Mouse (Mus musculus) brain, adult 2 months (tissue): ENCODE results near the gene Adamtsl4.
"Not testable (repeated sequence)": the region's sequence is repeated elsewhere in the genome, so short reads cannot be mapped to it uniquely, and the experiment has no call there.

Experiments
- DNase-seq: peaks from one replicate; pipeline ENCODE4 v3.0.0; 2011; ENCODE audit warnings: low read depth, low spot score

Adamtsl4 gene

DNA sequence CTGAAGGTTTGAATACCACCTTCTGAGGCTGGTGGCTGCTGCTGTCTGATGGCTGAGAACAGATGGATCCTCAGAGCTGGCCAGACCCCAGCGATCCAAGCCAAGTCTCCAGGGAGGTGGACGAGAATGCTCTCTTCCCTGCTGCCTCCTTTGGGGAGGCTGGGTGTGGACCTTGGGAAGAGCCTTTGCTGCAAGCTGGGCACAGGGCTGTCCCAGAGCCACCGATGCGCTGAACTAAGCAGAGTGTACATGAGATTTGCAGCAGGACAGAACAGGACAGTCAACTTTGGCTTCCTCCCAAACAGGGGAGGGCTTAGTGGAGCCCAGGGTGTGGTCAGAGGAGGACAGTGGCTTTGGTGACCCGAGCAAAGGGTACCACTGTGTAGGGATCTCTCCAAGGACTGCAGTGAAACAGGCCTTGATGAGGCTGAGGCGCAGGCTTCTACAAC lies 12.5 kb upstream of the Adamtsl4 start:
- DNase-seq, result peak; percentile 74

- DNase-seq, result no peak
Measured at GRCm38 (mm10) chr3:95698286-95698685, 10.6 kb upstream of the Adamtsl4 start.

DNA sequence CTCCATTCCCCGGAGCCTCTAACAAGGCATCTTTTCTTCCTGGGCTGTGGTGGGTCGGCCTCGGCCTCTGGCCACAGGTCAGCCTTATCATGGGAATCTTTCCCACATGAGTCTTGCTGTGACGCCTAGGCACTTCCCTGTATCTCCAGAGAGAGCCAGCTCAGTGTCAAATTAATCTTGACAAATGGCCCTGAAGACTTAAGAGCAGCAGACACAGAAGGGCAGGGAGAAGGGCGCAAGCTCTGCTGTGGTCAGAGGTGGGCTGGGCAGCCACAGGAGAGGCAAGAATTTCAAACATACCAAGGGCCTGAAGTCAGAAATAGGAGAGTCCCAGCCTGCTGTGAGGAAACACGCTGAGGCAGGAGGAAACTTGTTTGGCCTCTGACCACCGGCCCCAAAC lies 8.6 kb upstream of the Adamtsl4 start:
- DNase-seq, result no peak

GRCm38 (mm10) chr3:95695796-95696195 lies 8.1 kb upstream of the Adamtsl4 start:
- peak; percentile 46 for DNase-seq

GRCm38 (mm10) chr3:95694808-95695703 lies 7.3 kb upstream of the Adamtsl4 start:
- peak; percentile 47 for DNase-seq

DNA sequence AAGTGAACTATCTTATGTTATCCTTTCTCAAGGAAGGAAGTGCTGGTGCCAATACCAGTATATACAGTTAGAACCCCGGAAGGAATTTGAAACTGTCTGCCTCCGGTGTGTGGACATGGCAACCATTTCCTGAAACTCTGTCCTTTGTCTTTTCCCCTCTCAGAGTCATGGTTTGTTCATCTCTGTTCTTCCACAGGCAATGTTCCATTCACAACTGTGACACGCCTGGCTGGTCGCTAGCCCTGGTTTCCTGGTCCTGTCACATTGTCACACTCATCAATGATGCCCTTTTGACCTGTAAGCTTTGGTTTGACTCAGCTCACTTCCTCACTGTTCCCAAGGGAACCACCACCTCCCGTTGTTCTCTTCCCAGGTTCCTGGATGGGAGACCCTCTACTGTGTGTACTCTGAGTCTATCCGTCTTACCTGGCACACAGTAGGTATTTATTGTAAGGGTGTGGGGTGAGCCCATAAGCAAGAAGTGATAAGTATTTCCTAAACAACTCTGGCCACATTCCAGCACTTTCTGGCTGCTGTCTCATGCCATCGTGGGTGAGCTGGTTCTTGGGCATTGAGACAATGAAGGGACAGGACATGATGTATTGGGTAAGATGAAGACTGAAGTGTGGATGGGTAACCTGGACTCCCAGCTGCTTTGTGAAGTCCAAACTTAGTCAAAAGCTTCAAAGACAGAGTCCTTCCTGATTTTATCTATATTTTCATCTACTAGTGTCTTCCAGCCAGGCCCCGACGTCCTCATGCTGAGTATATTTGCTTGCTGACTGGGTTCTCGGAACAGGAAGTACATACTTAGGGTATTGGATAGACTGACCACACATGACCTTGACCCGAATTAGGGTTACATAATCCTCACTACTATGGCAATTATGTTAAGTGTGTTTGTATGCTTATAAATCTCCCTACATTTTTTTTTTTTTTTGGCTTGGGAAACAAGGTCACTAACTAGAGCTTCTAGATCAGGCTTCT lies 6.4 kb upstream of the Adamtsl4 start:
- DNase-seq, result no peak

DNA sequence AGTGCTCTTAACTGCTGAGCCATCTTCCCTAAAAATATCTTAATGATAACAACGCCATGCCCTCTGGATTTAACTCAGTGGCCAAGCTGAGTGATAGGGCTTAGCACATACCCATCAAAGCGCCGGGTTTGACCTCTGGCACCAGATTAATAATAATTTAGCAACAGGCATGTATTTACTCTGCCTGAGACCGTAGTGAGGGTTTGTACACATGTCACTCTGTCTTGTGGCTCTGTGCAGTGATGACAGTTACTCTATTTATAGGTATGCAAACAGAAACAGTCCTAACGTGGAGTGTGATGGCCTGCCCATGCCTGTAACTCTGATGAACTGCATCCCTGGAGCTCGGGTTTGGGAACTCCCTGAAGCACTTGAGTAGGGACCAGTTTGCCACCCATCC lies 5.0 kb upstream of the Adamtsl4 start:
- no peak for DNase-seq

DNA sequence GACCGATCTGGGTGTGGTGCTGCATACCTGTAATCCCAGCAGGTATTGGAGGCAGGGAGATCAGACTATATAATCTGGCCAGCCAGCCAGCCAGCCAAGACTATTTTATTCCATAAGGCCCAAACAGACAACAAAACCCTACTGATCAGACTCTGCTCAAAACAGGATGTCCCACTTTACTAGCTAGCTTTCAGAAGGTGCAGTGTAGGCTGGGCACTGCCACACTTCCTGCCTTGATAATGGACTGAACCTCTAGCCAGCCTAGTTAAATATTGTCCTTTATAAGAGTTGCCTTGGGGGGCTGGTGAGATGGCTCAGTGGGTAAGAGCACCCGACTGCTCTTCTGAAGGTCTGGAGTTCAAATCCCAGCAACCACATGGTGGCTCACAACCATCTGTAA lies 2.8 kb upstream of the Adamtsl4 start:
- DNase-seq, result not testable (repeated sequence)

- DNase-seq, result no peak
Measured at GRCm38 (mm10) chr3:95689940-95690339, 2.2 kb upstream of the Adamtsl4 start.

DNA sequence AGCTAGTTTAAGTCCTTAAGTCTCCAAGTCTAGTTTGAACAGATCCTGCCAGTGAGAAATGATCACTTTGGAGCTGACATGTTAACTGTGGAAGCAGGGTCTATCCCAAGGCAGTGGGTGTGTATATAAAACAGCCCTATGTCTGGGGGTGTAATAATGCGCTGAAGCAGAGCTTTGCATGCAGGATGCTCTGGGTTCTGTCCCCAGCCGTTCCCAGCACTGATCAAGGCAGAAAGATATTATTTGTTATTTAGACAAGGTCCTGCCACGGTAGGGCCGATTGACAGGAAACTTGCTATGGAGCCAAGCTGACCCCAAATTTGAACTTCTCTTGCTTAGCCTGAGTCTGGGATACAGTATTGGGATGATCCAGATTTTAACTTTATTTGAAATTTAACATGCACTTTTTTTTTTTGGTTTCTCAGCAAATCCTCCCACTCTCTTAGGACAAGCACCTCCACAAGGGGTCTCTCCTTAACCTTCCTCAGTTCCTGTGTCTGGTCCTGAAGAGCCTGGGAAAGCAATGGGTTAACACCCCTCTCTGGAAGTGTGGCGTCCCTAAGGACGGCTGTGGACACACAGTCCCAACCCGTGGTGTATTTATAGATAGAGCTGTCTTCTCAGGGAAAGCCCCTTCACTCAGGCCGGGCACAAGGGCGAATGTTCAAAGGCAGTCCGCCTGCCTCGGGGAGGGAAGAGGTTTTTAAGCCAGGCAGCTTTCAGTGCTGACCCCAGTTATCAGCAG lies 1.6 kb upstream of the Adamtsl4 start:
- DNase-seq, result no peak

DNA sequence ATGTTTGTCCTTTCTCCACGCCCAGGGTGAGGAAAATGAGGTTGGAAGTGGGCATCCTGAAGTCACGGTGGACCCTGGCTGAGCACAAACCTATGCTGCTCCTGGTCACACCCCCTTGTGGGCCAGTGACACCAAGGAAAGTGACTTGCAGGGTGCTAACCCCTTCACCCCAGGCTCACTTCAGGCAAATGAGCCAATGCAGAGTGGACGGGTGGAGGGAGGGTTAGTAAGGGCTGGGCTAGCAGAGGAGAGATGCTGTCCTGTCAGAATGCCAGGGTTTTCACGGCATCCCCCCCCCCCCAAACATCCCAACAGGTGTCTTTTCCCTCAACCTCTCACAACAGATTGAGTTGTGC lies 571 bp downstream of the Adamtsl4 start:
- DNase-seq, result no peak

GRCm38 (mm10) chr3:95686492-95687167 lies 1.1 kb downstream of the Adamtsl4 start:
- no peak for DNase-seq

DNA sequence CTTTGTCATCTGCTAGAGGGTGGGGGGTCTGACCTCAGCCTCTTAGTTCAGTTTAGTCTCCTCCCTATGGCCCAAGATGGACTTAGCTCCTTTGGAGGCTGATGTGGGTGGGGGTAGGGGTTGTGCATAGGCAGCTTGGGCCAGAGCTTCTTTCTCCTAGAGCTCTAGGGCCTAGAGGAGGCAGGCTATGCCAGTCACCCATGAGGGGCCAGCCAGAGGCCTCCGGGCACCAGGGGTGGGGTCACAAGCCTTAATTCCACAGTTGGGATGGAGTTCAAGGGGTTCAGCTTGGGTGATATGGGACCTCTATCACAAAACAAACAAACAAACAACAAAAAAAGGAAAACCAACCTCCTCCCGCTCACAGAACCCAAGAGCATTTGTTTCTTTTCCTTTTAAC lies 2.0 kb downstream of the Adamtsl4 start:
- DNase-seq, result no peak

- DNase-seq, result no peak
Measured at GRCm38 (mm10) chr3:95685301-95685700, 2.4 kb downstream of the Adamtsl4 start.

GRCm38 (mm10) chr3:95684846-95685245 lies 2.9 kb downstream of the Adamtsl4 start:
- no peak for DNase-seq

- DNase-seq, result no peak
Measured at GRCm38 (mm10) chr3:95682878-95683277, 4.8 kb downstream of the Adamtsl4 start.

- DNase-seq, result no peak
Measured at GRCm38 (mm10) chr3:95681365-95681764, 6.4 kb downstream of the Adamtsl4 start.

- no peak for DNase-seq
Measured at GRCm38 (mm10) chr3:95680673-95681072, 7.0 kb downstream of the Adamtsl4 start.

DNA sequence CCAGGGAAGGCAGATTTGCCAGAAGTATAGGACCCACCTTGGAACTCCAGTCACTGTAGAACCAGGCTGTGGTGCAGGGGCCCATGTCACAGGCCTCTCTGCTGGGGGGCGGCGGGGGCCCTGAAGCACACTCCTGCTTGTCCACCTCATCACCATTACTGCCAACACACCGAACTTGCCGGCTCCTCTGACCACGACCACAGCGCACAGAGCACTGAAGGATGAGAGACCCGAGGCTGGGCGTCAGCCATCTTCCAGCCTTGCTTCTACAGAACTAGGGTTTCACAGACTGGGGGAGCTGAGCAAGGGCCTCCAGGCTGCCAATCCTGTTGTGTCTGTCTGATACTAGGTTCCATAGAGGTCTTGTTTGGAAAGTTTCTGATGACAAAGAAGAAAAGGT lies 8.2 kb downstream of the Adamtsl4 start:
- no peak for DNase-seq

DNA sequence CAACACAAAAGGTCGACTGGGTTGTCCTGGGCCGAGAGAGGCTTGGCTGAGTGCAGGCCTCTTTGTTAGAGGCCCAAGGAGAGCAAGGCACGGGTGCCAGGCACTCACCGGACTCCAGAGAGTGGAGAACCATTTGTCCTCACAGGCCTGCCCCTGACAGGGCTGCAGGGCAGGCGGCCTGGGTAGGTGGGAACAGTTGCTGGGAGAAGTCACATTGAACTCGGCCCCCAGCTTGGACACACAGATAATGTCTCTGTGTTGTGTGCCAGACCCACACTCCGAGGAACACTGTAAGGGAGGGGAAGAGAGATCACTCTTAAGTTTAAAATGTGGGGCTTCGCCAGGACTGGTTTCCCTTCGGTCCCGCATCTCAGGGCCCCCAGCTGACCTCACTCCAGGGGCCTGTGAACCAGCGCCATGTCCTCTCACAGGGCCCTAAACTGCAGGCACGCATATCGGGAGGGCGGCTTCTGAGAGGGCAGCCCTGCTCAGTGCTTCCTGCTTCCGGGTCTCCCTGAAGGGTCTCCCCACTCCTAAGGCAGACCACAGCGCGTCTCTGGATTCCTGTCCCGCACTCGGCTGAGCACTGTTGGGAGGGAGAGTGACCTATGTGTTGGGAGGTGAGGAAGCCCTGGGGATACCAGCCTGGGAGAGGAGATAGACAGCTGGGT lies 10.2 kb downstream of the Adamtsl4 start:
- DNase-seq, result no peak
